Mouse (Mus musculus) adrenal gland, postnatal 14 days (tissue): Measurements from ENCODE around the gene Cfh. TPM values are rescaled to one million over a fixed set of nuclear protein-coding genes. Genes with fewer than 3 reads are reported as not detected.
A peak's percentile ranks its signal among the peaks of the same experiment; 100 is the strongest.
"Not testable (repeated sequence)": the region's sequence is repeated elsewhere in the genome, so short reads cannot be mapped to it uniquely, and the experiment has no call there.

ENCODE experiments used
- DNase-seq: peaks from one replicate; pipeline ENCODE4 v3.0.0; 2021; ENCODE audit warnings: mixed read lengths
- long read RNA-seq, 2 experiments: library from polyadenylated mRNA; stranded (forward); transcript quantifications; one replicate each; pipeline ENCODE4 v2.0.0; 2021
- total RNA-seq: library from RNA; stranded (reverse); gene quantifications from 2 replicates; pipeline ENCODE4 v1.2.3, GENCODE M21; 2021

Cfh gene
- 84.6 and 142 TPM in 2 replicates for total RNA-seq
- long read RNA-seq, experiment 1, full-length matches to known transcripts, result 11 of 24 reads
- long read RNA-seq, experiment 1, partial matches to known transcripts, result 5 of 24 reads
- long read RNA-seq, experiment 1, other reads (novel, unspliced or antisense), result 8 of 24 reads
- long read RNA-seq, experiment 2, full-length matches to known transcripts, result 10 of 32 reads
- long read RNA-seq, experiment 2, partial matches to known transcripts, result 3 of 32 reads
- long read RNA-seq, experiment 2, other reads (novel, unspliced or antisense), result 19 of 32 reads

DNA sequence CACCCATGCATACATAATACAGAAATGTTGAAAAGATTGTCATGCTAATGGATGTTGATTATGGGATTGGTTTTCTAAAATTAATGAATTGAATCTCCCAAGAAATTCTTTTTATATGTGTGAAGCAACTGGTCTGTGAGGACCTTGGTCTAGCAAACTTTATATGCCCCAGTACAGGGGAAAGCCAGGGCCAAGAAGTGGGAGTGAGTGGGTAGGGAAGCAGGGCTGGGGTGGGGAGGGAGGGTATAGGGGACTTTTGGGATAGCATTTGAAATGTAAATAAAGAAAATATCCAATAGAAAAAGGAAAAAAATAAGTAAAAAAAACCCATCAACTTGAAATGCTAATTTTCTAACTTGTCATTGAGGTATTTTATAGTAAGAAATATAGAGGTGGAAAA lies at the start of gene Cfh:
Gene Cfh (minus strand): TSS at position 101 of the 400 bp plus-strand sequence.
- not testable (repeated sequence) for DNase-seq

GRCm38 (mm10) chr1:140226673-140227072 lies 43.1 kb upstream of the Cfh start:
- DNase-seq, result no peak

DNA sequence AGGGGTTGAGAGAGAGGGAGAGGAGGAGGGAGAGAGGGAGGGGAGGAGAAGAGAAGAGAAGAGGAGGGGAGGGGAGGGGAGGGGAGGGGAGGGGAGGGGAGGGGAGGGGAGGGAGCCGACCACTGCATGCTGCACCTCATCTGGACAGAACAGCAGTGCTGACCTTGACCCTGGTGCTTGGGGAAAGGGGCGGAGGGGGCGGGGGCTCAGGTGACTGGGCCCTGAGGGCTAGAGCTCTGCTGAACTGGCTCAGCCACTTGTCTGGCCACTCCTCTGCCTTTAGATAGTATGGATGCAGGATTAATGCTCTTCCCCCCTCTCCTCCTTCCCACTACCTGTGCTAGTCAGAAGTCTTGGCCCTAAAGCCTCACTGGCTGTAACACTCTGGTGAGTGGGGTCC lies 41.7 kb upstream of the Cfh start:
- DNase-seq, result no peak

DNA sequence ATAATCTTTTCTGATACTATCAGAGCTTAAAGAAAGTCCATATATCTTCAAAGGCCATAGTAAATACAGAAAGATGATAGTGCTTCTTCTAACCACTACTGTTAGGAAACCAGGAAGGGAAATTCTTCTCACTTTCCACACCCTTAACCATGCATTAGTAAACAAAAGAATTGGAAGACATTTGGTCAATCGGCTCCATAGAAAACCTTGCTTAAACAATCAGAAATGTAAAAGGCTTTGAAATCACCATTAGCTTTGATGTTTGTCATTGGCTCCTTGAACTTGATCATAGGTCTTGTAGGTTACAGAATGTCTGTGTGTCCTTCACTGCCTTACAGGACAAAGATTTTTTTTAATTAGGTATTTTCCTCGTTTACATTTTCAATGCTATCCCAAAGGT lies 21.8 kb upstream of the Cfh start:
- no peak for DNase-seq

GRCm38 (mm10) chr1:140188500-140188899 lies 4.9 kb upstream of the Cfh start:
- not testable (repeated sequence) for DNase-seq

GRCm38 (mm10) chr1:140183208-140183607 lies 356 bp downstream of the Cfh start:
- peak; percentile 8 for DNase-seq

DNA sequence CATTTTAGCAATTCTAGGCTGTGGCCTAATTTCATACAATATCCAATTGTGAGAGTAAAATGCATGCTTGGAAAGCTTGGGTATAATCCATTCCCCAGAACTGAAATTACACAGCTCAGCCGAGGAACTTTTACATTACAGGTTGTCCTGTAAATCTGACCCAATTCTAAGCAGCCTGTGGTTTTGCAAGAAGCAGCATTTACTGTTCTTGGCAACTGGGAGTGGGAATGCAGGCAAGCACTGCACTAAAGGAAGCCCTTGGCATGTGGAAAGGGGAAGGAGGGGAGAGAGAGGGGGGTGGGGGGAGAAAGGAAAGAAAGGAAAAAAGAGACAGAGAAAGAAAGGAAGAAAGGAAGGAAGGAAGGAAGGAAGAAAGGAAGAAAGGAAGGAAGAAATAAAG lies 3.4 kb downstream of the Cfh start:
- DNase-seq, result no peak

- DNase-seq, result no peak
Measured at GRCm38 (mm10) chr1:140175442-140175841, 8.1 kb downstream of the Cfh start.

- DNase-seq, result no peak
Measured at GRCm38 (mm10) chr1:140171581-140172154, 11.9 kb downstream of the Cfh start.

- no peak for DNase-seq
Measured at GRCm38 (mm10) chr1:140158970-140159369, 24.6 kb downstream of the Cfh start.

DNA sequence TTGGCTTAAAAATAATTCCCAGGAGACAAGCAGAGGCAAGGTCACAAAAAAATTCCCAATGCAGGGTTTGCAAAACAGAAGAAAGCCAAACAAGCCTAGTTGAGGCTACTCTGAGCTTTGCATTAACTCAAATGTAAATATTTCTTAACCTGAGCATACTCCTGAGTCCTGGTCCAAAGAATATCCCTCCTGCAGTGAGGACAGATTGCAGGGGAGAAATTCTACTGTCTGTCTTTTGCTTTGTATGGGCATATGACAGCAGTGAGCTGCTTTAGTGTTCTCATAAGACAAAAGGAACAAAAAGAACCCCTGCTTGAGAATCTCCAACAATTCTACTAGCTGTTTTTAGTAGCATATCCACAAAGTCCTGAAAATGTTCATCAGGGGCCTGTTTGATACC lies 114.1 kb downstream of the Cfh start:
- no peak for DNase-seq

Other genes with a start within 250 kb of the Cfh start
- gene Kcnt2, start 62.4 kb upstream of the Cfh start, total RNA-seq, result 1.2 and 1.4 TPM in 2 replicates